Mouse (Mus musculus) midbrain, embryonic 16.5 days (tissue): ENCODE measurements around the gene Calcrl. TPM values are rescaled to one million over a fixed set of nuclear protein-coding genes. Genes with fewer than 3 reads are reported as not detected.

Experiments
- ATAC-seq: fragments of 200-750 bp; cut with Nextera tagmentation; 2 replicates; pipeline ENCODE4 v1.8.0; 2017; ENCODE audit warnings: moderate TSS enrichment
- H3K27ac ChIP-seq: fragments of 300-500 bp; sonication (generic); 2 replicates; pipeline ENCODE4 v1.5.1; 2014; ENCODE audit warnings: mild to moderate bottlenecking, low read length, mixed read lengths
- H3K27me3 ChIP-seq: fragments of 300-500 bp; sonication (generic); 2 replicates; pipeline ENCODE4 v1.6.1; 2014; ENCODE audit warnings: low read depth, low read length, mixed read lengths; ENCODE audit not compliant: control insufficient read depth, insufficient read depth
- H3K36me3 ChIP-seq: fragments of 300-500 bp; sonication (generic); 2 replicates; pipeline ENCODE4 v1.6.1; 2014; ENCODE audit warnings: mild to moderate bottlenecking, low read length, moderate library complexity, mixed read lengths; ENCODE audit not compliant: control insufficient read depth, insufficient read depth
- H3K4me1 ChIP-seq: fragments of 300-500 bp; sonication (generic); 2 replicates; pipeline ENCODE4 v1.6.1; 2014; ENCODE audit warnings: mild to moderate bottlenecking, low read length, mixed read lengths; ENCODE audit not compliant: control insufficient read depth, insufficient read depth
- H3K4me2 ChIP-seq: fragments of 300-500 bp; sonication (generic); 2 replicates; pipeline ENCODE4 v1.6.1; 2014; ENCODE audit warnings: mild to moderate bottlenecking, low read length, mixed read lengths
- H3K4me3 ChIP-seq: fragments of 300-500 bp; sonication (generic); 2 replicates; pipeline ENCODE4 v1.5.1; 2014; ENCODE audit warnings: low read depth, mild to moderate bottlenecking, low read length, moderate library complexity, mixed read lengths
- H3K9ac ChIP-seq: fragments of 300-500 bp; sonication (generic); 2 replicates; pipeline ENCODE4 v1.6.1; 2014; ENCODE audit warnings: low read depth, low read length, mixed read lengths
- H3K9me3 ChIP-seq: fragments of 300-500 bp; sonication (generic); replicated peaks from 2 replicates; pipeline ENCODE4 v1.6.1; 2014; ENCODE audit warnings: mild to moderate bottlenecking, low read length, mixed read lengths; ENCODE audit not compliant: control insufficient read depth, poor library complexity, severe bottlenecking
- WGBS: fragments of 180-500 bp; shearing (Covaris S2); extraction: QIAGEN DNeasy Blood & Tissue Kit; methylation state at CpG from one replicate; pipeline ENCODE4 v1.1.7; 2014; 5-methylcytosine and 5-hydroxymethylcytosine counted together
- polyA plus RNA-seq: library from polyadenylated mRNA; unstranded; fragments of >200 nt; fragmentation: Nextera tagmentation; extraction: Ambion mirVana; gene quantifications from 2 replicates; pipeline ENCODE4 v1.2.1, GENCODE M21; 2015

Calcrl gene
- polyA plus RNA-seq, 1 experiment from 2014 or later, result 8.7 TPM

DNA sequence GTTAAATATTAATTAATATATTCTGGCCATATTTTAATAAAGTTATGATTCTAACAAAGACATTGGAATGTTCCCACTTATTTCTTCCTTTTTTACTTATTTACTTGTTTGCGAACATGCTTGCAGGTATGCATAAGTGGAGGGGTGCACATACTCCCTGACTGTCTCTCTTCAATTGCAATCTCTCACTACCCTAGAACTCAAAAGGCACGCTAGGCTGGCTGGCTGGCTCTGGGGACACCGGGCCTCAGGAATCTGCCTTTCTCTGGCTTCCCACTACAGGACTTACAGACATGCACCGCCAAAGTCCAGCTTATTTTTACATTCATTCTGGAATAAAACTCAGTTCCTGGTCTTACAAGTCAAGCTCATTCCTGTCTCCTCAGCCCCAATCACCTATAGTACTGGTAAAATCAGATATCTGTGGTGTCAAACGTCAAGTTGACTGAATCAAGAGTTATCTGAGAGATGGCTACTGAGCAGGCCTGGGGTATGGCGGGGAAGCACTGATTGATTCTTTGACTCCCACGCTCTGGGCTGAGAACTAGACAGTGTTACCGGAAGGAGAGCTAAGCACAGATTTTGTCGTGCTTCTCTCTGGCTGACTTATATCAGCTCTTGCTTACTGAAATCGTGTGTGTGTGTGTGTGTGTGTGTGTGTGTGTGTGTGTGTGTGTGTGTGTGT, 29.5 kb upstream of the Calcrl start:
- H3K4me1 ChIP-seq, result no peaks in the 10 kb centered on the region
- no peak overlapping the region for H3K4me3 ChIP-seq
- H3K9ac ChIP-seq, result no peak overlapping the region
- no peaks in the 10 kb centered on the region for H3K36me3 ChIP-seq
- peak overlapping the region; percentile 9; the same call in 1 of the 2 replicates for H3K4me2 ChIP-seq
- ATAC-seq, result peak; percentile 72
- H3K27me3 ChIP-seq, result no peaks in the 10 kb centered on the region
- WGBS, result 56% methylated on average over 10 of the region's 10 CpGs
- H3K9me3 ChIP-seq, result no peaks in the 10 kb centered on the region
- no peak overlapping the region for H3K27ac ChIP-seq

DNA sequence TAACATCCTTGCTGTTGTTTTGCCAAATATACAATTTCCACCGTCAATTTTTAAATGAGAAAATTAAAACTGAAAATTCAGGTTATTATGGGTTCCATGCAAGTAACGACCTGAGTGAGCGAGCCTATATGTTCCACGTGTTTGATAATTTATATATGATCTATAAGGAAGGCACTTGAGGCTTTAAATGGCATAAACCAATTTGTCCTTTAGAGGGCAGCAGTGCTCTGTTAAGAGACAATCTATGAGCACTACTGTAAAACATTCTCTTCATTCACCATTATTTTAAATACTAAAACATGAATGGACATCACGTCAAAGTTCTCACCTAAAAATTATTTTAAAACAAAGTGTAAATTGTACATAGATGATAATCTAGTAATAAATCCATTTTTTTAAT, 28.8 kb upstream of the Calcrl start:
- Histone ChIP-seq H3K4me3 (no peak overlapping the region), H3K27me3 (no peaks in the 10 kb centered on the region), H3K9ac (no peak overlapping the region), H3K27ac (no peak overlapping the region), H3K9me3 (no peaks in the 10 kb centered on the region), H3K4me1 (no peaks in the 10 kb centered on the region), H3K4me2 (no peak overlapping the region), H3K36me3 (no peaks in the 10 kb centered on the region)
- WGBS, result 15% methylated on average over 5 of the region's 5 CpGs
- peak; percentile 80; the same call in 1 of the 2 replicates for ATAC-seq

- 85% methylated on average over 1 of the region's 1 CpGs for WGBS
- no peak for ATAC-seq
These were observed 20.3 kb upstream of the Calcrl start for GRCm38 (mm10) chr2:84445499-84445898.

DNA sequence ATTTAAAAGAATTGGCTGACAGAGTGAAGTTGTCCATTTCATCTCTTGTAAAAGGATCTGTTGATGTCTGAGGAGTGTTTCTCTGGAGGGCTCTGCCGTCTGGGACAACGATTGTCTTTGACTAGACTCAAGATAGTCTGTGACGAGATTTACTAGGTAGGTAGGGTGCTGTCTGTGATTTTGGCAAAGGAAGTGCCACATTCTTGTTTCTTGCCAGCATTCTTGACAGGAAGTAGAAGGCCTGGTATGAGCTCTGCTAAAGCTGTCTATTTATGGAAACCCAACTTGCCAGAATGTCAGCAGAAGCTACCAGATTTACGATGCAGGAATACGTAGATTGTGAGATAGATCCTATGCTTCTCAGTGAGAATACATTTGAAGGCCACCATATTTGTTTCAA, 16.7 kb upstream of the Calcrl start:
- Histone ChIP-seq H3K9me3 (no peaks in the 10 kb centered on the region), H3K9ac (no peak overlapping the region), H3K4me3 (no peak overlapping the region), H3K27ac (no peak overlapping the region), H3K4me2 (no peak overlapping the region), H3K4me1 (no peaks in the 10 kb centered on the region), H3K27me3 (no peaks in the 10 kb centered on the region), H3K36me3 (no peaks in the 10 kb centered on the region)
- ATAC-seq, result no peak
- WGBS, result 89% methylated on average over 5 of the region's 5 CpGs

More at GRCm38 (mm10) chr2:84445499-84445898, 20.3 kb upstream of the Calcrl start:
- H3K4me2 ChIP-seq, result no peak overlapping the region
- no peak overlapping the region for H3K27ac ChIP-seq
- no peaks in the 10 kb centered on the region for H3K9me3 ChIP-seq
- no peaks in the 10 kb centered on the region for H3K36me3 ChIP-seq
- no peak overlapping the region for H3K9ac ChIP-seq
- no peaks in the 10 kb centered on the region for H3K4me1 ChIP-seq
- no peak overlapping the region for H3K4me3 ChIP-seq
- no peaks in the 10 kb centered on the region for H3K27me3 ChIP-seq

DNA sequence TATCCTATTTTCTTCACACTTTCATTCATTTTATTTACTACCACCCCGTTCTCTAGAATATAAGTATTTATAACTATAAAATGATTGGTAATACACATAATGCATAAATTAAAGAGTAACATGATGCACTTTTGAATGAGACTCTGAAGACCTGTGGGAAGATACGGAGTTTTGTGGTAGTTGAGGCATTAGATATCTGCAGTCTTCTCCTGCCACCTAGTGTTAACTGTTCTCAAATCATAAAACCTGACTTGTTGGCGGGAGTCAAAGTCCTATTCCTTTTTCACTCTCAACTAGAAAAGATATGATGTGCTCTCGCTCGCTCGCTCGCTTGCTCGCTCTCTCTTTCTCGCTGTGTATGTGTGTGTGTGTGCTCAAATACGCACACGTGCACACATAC, 4.5 kb upstream of the Calcrl start:
- H3K27me3 ChIP-seq, result no peaks in the 10 kb centered on the region
- no peak overlapping the region for H3K4me3 ChIP-seq
- no peak overlapping the region for H3K4me2 ChIP-seq
- H3K27ac ChIP-seq, result no peak overlapping the region
- peak; percentile 83 for ATAC-seq
- no peaks in the 10 kb centered on the region for H3K36me3 ChIP-seq
- H3K9ac ChIP-seq, result no peak overlapping the region
- H3K9me3 ChIP-seq, result no peaks in the 10 kb centered on the region
- WGBS, result 49% methylated on average over 11 of the region's 11 CpGs
- H3K4me1 ChIP-seq, result no peaks in the 10 kb centered on the region

GRCm38 (mm10) chr2:84428836-84429235, 3.6 kb upstream of the Calcrl start:
- 65% methylated on average over 3 of the region's 3 CpGs for WGBS
- no peaks in the 10 kb centered on the region for H3K27me3 ChIP-seq
- ATAC-seq, result no peak
- H3K4me1 ChIP-seq, result peaks cover 3% of the 10 kb centered on the region; the same call in 1 of the 2 replicates
- no peaks in the 10 kb centered on the region for H3K36me3 ChIP-seq
- H3K27ac ChIP-seq, result no peak overlapping the region
- no peak overlapping the region for H3K4me3 ChIP-seq
- no peaks in the 10 kb centered on the region for H3K9me3 ChIP-seq
- H3K4me2 ChIP-seq, result no peak overlapping the region
- H3K9ac ChIP-seq, result no peak overlapping the region

GRCm38 (mm10) chr2:84426531-84426930, 1.3 kb upstream of the Calcrl start:
- H3K4me3 ChIP-seq, result no peak overlapping the region
- no peak overlapping the region for H3K4me2 ChIP-seq
- 94% methylated on average over 4 of the region's 4 CpGs for WGBS
- no peaks in the 10 kb centered on the region for H3K36me3 ChIP-seq
- peaks cover 3% of the 10 kb centered on the region; the same call in 1 of the 2 replicates for H3K4me1 ChIP-seq
- H3K27ac ChIP-seq, result no peak overlapping the region
- H3K9ac ChIP-seq, result no peak overlapping the region
- no peak for ATAC-seq
- no peaks in the 10 kb centered on the region for H3K27me3 ChIP-seq
- H3K9me3 ChIP-seq, result no peaks in the 10 kb centered on the region

GRCm38 (mm10) chr2:84416501-84416900, 8.7 kb downstream of the Calcrl start:
- no peaks in the 10 kb centered on the region for H3K36me3 ChIP-seq
- no peak for ATAC-seq
- no peak overlapping the region for H3K9ac ChIP-seq
- 72% methylated on average over 4 of the region's 4 CpGs for WGBS
- no peaks in the 10 kb centered on the region for H3K4me1 ChIP-seq
- H3K4me3 ChIP-seq, result no peak overlapping the region
- no peak overlapping the region for H3K27ac ChIP-seq
- no peaks in the 10 kb centered on the region for H3K27me3 ChIP-seq
- H3K9me3 ChIP-seq, result peaks cover 2% of the 10 kb centered on the region
- H3K4me2 ChIP-seq, result no peak overlapping the region

DNA sequence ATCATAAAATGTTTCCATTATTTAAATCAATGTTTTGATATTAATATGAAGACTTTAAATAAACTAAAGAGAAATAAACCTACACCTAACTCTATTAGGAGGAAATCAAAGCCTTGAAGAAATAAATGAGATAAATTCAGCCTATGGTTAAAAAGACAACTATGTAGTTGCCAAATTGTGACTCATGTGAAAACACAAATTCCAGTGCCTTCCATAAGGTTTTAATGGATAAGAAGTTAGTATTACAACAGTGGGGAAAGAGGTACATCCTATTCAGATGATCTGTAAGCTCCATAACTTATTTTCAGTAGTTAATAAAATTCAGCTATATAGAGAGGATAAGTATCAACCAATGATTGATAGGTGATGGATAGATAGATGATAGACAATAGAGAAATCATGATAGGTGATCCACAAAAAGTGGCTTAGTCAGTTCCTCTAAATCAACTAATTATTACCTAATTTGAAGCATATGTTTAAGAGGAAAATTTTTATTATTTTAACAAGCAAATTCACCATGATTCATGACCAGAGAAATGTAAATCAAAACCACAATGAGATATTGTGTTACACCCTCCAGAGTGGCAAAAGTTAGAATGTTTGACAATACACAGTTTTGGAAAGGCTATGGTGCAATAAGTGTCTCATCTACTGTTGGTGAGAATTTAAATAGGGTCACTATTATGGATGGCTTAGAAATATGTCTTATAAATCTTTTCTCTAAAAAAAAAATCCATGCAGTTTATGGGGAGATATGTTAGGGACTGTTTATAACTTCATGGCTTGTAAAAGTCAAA, 15.2 kb downstream of the Calcrl start:
- H3K27me3 ChIP-seq, result no peaks in the 10 kb centered on the region
- no peaks in the 10 kb centered on the region for H3K4me1 ChIP-seq
- H3K4me2 ChIP-seq, result no peak overlapping the region
- ATAC-seq, result no peak
- no peak overlapping the region for H3K4me3 ChIP-seq
- H3K36me3 ChIP-seq, result no peaks in the 10 kb centered on the region
- no peak overlapping the region for H3K9ac ChIP-seq
- H3K27ac ChIP-seq, result no peak overlapping the region
- H3K9me3 ChIP-seq, result peaks cover 2% of the 10 kb centered on the region
